Mouse (Mus musculus) c-Kit-positive CD71-positive TER-119-negative erythroid progenitor cells, embryonic 14.5 days (primary cell): Measurements from ENCODE around the gene Hormad2.
A peak's percentile ranks its signal among the peaks of the same experiment; 100 is the strongest.

Experiments used
- DNase-seq: peaks from one replicate; pipeline ENCODE4 v3.0.0-alpha.2; 2013; ENCODE audit warnings: low read depth

Gene Hormad2

GRCm38 (mm10) chr11:4440978-4441377 is at the start of gene Hormad2:
Gene Hormad2 (minus strand): TSS chr11:4441105.
- DNase-seq, result peak; percentile 39

- DNase-seq, result no peak
Observed at GRCm38 (mm10) chr11:4489207-4489606, 48.3 kb upstream of the Hormad2 start.

- no peak for DNase-seq
Observed at GRCm38 (mm10) chr11:4488798-4489197, 47.9 kb upstream of the Hormad2 start.

DNA sequence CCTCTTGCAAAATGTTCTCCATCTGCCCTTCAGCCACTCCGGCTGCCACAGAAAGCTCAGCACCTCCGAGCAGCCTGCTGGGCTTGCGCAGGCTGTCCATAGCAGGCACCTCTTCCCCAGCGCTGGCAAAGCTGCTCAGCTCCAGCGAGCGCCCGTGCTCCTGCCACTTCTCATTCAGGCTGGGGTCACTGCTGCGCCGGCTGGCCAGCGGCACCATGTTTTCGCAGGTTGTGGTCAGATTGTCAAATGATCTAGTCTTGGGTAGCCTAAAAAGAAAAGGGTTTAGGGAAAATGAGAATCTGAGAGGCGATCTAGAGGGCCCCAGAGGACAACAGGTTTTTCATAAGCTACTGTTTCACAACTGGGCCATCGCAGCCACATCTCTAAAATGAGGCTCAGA is 47.5 kb upstream of the Hormad2 start:
- no peak for DNase-seq

DNA sequence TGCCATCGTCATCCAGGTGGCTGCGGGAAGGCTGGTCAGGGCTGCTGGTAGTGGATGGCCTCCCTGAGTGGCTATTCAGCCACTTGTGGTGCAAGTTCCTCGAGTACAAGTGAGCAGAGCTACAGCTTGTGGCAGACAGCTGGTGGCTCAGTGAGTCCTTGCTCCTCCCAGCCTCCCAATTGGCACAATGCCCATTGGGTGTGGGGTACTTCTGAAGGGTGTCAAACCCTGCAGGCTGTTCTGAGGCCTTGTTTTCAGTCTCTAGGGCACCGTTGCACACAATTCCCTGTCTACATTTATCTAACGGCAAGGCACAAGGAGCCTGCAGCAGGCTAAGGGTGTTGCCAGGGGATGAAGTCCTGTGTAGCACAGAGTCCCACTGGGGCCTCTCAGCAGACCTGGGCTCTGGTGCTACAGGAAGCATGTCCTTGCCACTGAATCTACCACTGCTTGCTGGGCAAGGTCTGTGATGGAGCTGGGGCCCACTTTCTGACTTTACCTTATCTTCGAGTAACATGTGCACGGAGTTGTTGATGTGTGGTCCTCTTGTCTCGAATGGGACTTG is 46.6 kb upstream of the Hormad2 start:
- peak; percentile 68 for DNase-seq

- no peak for DNase-seq
Observed at GRCm38 (mm10) chr11:4484541-4484940, 43.6 kb upstream of the Hormad2 start.

DNA sequence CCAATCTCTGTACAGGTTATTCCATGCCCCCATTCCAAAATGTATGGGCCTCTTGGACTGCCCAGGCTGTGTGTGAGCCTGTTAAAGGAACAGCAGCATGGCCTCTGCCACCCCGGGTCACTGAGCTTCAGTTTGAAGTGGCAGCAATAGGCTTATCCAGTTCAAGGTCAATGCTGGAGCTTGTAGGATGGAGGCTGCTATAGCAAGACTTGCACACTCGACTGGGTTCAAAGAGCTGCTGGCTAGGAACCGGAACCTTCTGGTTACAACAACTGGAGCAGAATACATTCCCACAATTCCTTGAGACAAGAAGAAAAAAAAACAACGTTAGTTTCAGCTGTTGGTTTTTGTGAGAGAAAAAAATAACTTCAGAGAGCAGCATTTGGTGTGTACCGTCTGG is 41.7 kb upstream of the Hormad2 start:
- DNase-seq, result no peak

GRCm38 (mm10) chr11:4476184-4476697 is 35.3 kb upstream of the Hormad2 start:
- no peak for DNase-seq

- DNase-seq, result no peak
Observed at GRCm38 (mm10) chr11:4472464-4473179, 31.7 kb upstream of the Hormad2 start.

- no peak for DNase-seq
Observed at GRCm38 (mm10) chr11:4471734-4472133, 30.8 kb upstream of the Hormad2 start.

DNA sequence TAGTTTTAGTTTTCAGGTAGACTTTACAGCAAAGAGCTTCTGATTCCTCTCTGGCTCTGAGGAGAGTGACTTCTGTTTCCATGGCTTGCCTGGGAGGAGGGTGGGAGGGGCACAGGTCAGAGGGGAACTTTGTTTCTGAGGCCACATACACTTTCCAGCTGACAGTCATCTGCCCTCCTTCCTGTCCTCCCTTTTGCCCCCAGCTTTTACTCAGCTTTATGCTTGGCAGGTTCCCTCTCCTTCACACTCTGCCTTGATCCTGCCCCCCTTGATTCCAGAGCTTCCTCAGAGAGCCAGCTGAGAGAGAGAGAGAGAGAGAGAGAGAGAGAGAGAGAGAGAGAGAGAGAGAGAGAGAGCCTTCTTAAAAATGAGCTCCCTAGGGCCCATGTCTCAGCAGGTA is 30.3 kb upstream of the Hormad2 start:
- no peak for DNase-seq

DNA sequence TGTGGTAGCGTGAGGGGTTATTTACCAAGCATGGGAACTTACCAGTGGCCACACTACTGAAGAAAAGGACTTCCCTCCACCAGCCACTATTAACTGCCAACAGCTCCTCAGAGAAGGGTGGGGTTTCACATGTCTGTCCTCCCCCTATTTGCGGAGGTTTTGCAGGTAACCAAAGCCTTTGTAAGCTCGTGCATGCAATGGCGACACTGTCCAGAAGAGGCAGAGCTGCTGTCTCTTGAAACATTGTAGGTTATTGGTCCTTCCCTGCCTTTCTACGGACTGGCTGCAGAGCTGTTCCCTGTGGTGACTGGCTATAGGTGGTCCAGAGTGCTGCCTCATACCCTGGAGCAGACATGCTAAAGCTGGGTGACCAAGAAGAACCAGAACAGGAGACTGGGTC is 28.2 kb upstream of the Hormad2 start:
- DNase-seq, result no peak

DNA sequence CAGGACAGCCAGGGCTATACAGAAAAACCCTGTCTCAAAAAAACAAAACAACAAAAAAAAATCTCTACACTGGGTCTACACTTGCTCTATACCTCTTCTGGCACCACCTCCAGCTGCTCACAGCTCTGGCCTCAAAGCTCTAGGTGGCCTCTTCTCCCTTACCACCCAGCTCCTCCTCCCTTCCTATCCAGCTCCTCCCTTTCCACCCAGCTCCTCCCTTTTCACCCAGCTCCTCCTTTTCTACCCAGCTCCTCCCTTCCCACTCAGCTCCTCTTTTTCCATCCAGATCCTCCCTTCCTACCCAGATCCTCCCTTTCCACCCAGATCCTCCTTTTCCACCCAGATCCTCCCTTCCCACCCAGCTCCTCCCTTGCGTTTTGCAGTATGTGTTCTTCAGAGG is 26.5 kb upstream of the Hormad2 start:
- no peak for DNase-seq

GRCm38 (mm10) chr11:4466191-4466590 is 25.3 kb upstream of the Hormad2 start:
- DNase-seq, result no peak

DNA sequence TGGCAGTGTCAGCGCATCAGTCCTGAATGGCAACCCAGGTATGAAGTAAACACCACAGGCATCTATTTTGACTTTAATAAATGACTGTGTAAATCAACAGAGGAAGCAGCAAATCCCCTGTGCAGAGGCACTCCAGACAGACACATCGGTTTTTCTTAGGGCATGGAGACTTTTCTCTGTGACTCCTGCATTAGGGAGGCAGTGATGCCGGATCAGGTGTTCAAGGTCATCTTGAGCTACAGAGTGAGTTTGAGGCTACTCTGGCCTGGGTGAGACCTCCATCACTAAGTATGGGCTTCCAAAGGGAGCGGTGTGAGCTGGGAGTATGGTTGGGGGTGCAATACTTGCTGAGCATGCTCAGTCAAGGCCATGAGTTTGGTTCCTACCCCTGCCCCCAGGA is 23.7 kb upstream of the Hormad2 start:
- no peak for DNase-seq

DNA sequence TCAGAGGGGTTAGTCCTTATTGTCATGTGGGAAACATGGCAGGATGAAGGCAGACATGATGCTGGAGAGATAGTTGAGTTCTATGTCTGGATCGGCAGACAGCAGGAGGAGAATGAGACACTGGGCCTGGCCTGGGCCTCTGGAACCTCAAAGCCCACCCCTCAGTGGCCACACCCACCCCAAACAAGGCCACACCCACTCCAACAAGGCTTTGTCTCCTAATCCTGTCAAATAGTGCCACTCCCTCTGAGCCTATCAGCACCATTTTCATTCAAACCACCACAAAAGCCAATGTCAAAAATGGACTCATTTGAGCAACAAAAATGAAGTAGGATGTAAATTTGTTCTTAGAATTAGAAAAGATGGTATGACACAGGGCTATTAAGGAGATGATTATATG is 23.3 kb upstream of the Hormad2 start:
- no peak for DNase-seq

DNA sequence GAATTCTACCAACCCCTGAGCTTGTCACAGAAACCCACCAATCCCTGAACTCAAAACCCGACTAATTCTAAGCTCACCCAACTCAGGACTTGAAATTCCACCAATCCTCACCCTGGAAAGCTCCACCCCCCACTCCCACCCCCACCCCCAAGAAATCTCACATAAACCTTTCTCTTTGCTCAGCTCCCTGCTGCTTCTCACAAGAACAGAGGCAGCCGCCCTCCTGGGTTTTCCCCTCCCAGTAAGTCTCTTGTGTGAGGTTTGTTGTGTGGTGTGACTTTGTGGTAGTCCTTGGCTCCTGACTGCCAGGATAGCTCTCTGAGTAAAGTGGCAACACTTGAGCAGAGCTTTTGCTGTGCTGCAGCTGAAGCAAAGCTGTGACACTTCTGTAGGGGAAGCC is 22.0 kb upstream of the Hormad2 start:
- no peak for DNase-seq

GRCm38 (mm10) chr11:4461154-4461553 is 20.2 kb upstream of the Hormad2 start:
- no peak for DNase-seq

- no peak for DNase-seq
Observed at GRCm38 (mm10) chr11:4460615-4461014, 19.7 kb upstream of the Hormad2 start.

GRCm38 (mm10) chr11:4454895-4455535 is 14.1 kb upstream of the Hormad2 start:
- no peak for DNase-seq

DNA sequence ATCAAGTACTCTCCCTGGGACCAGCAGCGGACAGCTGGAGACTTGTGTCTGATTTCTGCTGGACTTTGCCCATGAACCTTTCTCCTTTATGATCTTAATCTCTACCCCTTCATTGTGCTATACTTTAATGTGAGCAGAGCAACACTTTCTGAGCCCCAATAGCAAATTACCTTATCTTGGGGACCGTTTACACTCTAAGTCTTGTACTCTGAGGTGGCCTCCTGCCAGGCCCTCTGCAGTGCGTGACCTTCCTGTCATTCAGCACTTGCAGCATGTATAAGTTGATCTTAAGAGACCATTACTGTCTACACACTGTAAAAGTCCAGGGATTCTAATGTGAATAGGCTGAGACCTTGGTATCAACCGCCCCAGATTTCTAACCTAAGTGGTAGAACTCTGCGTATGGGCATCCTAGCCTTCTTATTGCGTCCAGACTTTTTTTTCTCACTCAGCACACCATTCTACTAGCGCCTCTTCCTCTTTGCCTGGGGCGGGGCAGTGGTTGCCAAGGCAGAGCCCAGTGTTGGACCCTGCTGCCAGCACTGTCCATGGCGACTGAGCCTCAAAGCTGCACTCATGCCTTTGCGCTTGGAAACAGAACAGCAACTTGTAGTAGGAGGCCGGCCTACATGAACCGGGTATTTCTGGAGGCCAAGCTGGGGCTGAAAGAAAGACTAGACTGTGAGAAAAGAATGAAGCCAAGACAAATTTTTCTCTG is 11.7 kb upstream of the Hormad2 start:
- DNase-seq, result no peak

DNA sequence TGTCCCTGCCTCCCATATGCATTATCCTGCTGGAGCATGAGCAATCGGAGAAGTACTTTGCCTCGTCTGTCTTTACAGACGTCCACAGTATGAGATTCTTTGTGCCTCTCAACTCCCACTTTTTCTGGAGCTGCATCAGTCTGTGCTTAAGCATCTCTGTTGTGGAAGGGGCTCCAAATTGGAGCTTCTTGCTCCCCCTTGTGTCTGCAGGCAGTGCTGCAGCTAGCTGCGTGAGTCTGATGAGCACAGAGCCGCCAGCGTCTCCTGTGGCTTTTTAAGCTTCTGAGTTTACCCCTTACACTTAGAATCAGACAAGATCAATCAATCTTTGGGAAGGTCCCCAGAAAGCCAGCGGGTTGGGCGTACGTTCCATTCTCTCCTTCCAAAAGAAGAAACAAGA is 10.2 kb upstream of the Hormad2 start:
- DNase-seq, result peak; percentile 31
